Comparison of ENCODE assay signal across 19 mouse cellular contexts in the genomic region with DNA sequence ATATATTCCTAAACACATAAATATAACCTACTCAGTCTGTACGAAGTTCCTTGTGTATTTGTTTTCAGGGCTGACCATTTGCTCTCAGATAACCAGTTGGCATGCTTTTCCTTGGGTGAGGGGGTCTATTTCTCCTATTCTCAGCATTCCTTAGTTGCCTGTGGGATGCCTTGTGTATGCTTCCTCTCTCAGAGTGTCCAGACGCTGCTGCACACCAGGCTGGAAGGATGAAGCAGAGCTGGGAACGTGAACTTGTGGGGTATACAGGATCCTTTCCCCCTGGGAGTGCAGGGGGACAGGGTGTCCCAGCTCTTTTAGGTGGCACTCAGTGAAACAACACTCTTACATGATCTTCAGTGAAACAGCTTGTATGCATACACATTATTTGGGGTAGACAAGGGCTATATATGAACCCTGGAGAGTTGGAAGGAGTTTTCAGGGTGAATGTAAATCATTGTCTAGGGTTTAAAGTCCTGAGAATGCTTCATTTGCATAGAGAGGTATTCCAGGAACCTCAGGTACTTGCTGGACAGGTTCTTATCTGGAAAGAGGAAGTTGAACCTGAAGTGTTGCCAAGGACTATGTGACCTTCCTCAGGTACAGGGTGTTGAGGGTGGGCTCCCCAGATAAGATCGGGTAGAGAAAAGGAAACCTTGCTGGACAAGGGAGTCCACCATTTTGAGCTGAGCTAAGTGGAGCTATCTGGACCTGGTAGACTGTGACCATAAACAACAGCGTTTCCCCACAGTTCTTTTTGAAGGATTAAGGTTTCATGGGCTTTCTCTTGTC. TPM values are rescaled to one million over a fixed set of nuclear protein-coding genes. Genes with fewer than 3 reads are reported as not detected.
DNase-seq lines count a peak whose midpoint lies in the region; ATAC-seq and TF ChIP-seq lines count a peak whose summit lies in the region.
"Had no signal": no experiment of that assay in that cellular context is flagged by ENCODE, and none has a peak within 500 bp of the region (broad histone marks: within the 10 kb centered on the region; RNA-seq: fewer than 3 reads in every experiment).

No protein-coding gene starts in this region.

- TF ChIP-seq CTCF in liver, postnatal 0 days (IDR thresholded peaks at IDR 0.05; ENCODE audit: low read depth), result no peak
- no peak for TF ChIP-seq CTCF in midbrain, postnatal 0 days (IDR thresholded peaks at IDR 0.05)

- no peaks in the 10 kb centered on the region for H3K36me3 ChIP-seq in liver, postnatal 0 days (replicated peaks; ENCODE audit: insufficient read depth, low read length)
- no peaks in the 10 kb centered on the region for H3K36me3 ChIP-seq in liver, embryonic 12.5 days
- H3K36me3 ChIP-seq in intestine, embryonic 14.5 days (ENCODE audit: control insufficient read depth, insufficient read depth, low read length), result no peaks in the 10 kb centered on the region
- no peaks in the 10 kb centered on the region for H3K36me3 ChIP-seq in kidney, embryonic 16.5 days (ENCODE audit: insufficient read depth, low read length)
- H3K36me3 ChIP-seq in stomach, embryonic 15.5 days, result no peaks in the 10 kb centered on the region
- H3K36me3 ChIP-seq in midbrain, postnatal 0 days (ENCODE audit: insufficient read depth, low read length), result no peaks in the 10 kb centered on the region
- no peaks in the 10 kb centered on the region for H3K36me3 ChIP-seq in midbrain, embryonic 10.5 days
- H3K36me3 ChIP-seq: embryonic facial prominence, embryonic 12.5 days had no signal

- no peaks in the 10 kb centered on the region for H3K9me3 ChIP-seq in liver, postnatal 0 days (ENCODE audit: low read length)
- no peaks in the 10 kb centered on the region for H3K9me3 ChIP-seq in liver, embryonic 12.5 days (replicated peaks)
- no peaks in the 10 kb centered on the region for H3K9me3 ChIP-seq in intestine, embryonic 14.5 days (ENCODE audit: control insufficient read depth, low read length)
- peaks cover 6% of the 10 kb centered on the region; the same call in 1 of the 2 replicates for H3K9me3 ChIP-seq in kidney, embryonic 16.5 days (ENCODE audit: low read length)
- H3K9me3 ChIP-seq in stomach, embryonic 15.5 days, result no peaks in the 10 kb centered on the region
- H3K9me3 ChIP-seq in midbrain, postnatal 0 days (ENCODE audit: low read length), result no peaks in the 10 kb centered on the region
- no peaks in the 10 kb centered on the region for H3K9me3 ChIP-seq in midbrain, embryonic 10.5 days (replicated peaks)
- H3K9me3 ChIP-seq: embryonic facial prominence, embryonic 12.5 days had no signal

- no peak overlapping the region for H3K9ac ChIP-seq in liver, postnatal 0 days (replicated peaks)
- H3K9ac ChIP-seq in liver, embryonic 12.5 days, result no peak overlapping the region
- H3K9ac ChIP-seq in intestine, embryonic 14.5 days (ENCODE audit: low read length), result no peak overlapping the region
- no peak overlapping the region for H3K9ac ChIP-seq in kidney, embryonic 16.5 days (replicated peaks; ENCODE audit: low read length)
- no peak overlapping the region for H3K9ac ChIP-seq in stomach, embryonic 15.5 days
- no peak overlapping the region for H3K9ac ChIP-seq in midbrain, postnatal 0 days (replicated peaks; ENCODE audit: low read length, poor library complexity, severe bottlenecking)
- H3K9ac ChIP-seq: embryonic facial prominence, embryonic 12.5 days had no signal

- H3K27me3 ChIP-seq in liver, postnatal 0 days (ENCODE audit: insufficient read depth, low read length), result no peaks in the 10 kb centered on the region
- H3K27me3 ChIP-seq in liver, embryonic 12.5 days (replicated peaks), result no peaks in the 10 kb centered on the region
- no peaks in the 10 kb centered on the region for H3K27me3 ChIP-seq in intestine, embryonic 14.5 days (replicated peaks; ENCODE audit: control insufficient read depth, insufficient read depth, low read length)
- H3K27me3 ChIP-seq in kidney, embryonic 16.5 days (ENCODE audit: insufficient read depth, low read length), result no peaks in the 10 kb centered on the region; the same call in 1 of the 2 replicates
- no peaks in the 10 kb centered on the region for H3K27me3 ChIP-seq in stomach, embryonic 15.5 days (replicated peaks)
- no peaks in the 10 kb centered on the region for H3K27me3 ChIP-seq in midbrain, postnatal 0 days (ENCODE audit: insufficient read depth, low read length)
- peaks cover 64% of the 10 kb centered on the region for H3K27me3 ChIP-seq in midbrain, embryonic 10.5 days (ENCODE audit: low read depth, poor library complexity, severe bottlenecking)
- H3K27me3 ChIP-seq: embryonic facial prominence, embryonic 12.5 days had no signal

- no peak overlapping the region for H3K4me3 ChIP-seq in liver, postnatal 0 days (ENCODE audit: low read depth, low read length)
- H3K4me3 ChIP-seq in liver, embryonic 12.5 days, result no peak overlapping the region
- no peak overlapping the region for H3K4me3 ChIP-seq in intestine, embryonic 14.5 days (ENCODE audit: low read depth, low read length)
- H3K4me3 ChIP-seq in kidney, embryonic 16.5 days (ENCODE audit: low read length), result no peak overlapping the region
- H3K4me3 ChIP-seq in stomach, embryonic 15.5 days (replicated peaks), result no peak overlapping the region
- H3K4me3 ChIP-seq in midbrain, postnatal 0 days (ENCODE audit: low read depth, low read length), result no peak overlapping the region
- no peak overlapping the region for H3K4me3 ChIP-seq in midbrain, embryonic 10.5 days
- H3K4me3 ChIP-seq: embryonic facial prominence, embryonic 12.5 days had no signal

- WGBS in liver, postnatal 0 days (ENCODE audit: insufficient replicate concordance), result 65% methylated on average over 5 of the region's 5 CpGs
- WGBS in liver, embryonic 12.5 days (ENCODE audit: insufficient replicate concordance), result 60% methylated on average over 5 of the region's 5 CpGs
- WGBS in intestine, embryonic 14.5 days, result 57% methylated on average over 5 of the region's 5 CpGs
- 60% methylated on average over 5 of the region's 5 CpGs for WGBS in kidney, embryonic 16.5 days
- 57% methylated on average over 5 of the region's 5 CpGs for WGBS in stomach, embryonic 15.5 days
- WGBS in midbrain, postnatal 0 days, result 75% methylated on average over 5 of the region's 5 CpGs
- WGBS in midbrain, embryonic 10.5 days, result 77% methylated on average over 5 of the region's 5 CpGs

- no peak for DNase-seq in liver, postnatal 0 days
- DNase-seq in intestine, embryonic 14.5 days (ENCODE audit: low spot score), result peak; percentile 53
- DNase-seq in midbrain, postnatal 0 days (ENCODE audit: low spot score), result no peak
- DNase-seq in midbrain, embryonic 10.5 days (ENCODE audit: low spot score), result no peak
- DNase-seq in embryo, embryonic 9.5 days (ENCODE audit: extremely low spot score), result no peak
- DNase-seq: cerebellum, postnatal 25 days; gastrocnemius, postnatal 36 days; heart, postnatal 36 days; midbrain, embryonic 14.5 days; right cerebral cortex, adult 18-20 months; thymus, adult 18-20 months had no signal

- ATAC-seq in liver, postnatal 0 days, result no peak
- no peak for ATAC-seq in liver, embryonic 12.5 days
- ATAC-seq in intestine, embryonic 14.5 days (replicated peaks; ENCODE audit: low FRiP score, low TSS enrichment, low read depth), result peak; percentile 71; the same call in 1 of the 2 replicates
- peak; percentile 79 for ATAC-seq in kidney, embryonic 16.5 days (ENCODE audit: low FRiP score, low TSS enrichment)
- ATAC-seq in stomach, embryonic 15.5 days (ENCODE audit: insufficient read depth, low FRiP score, low read depth), result peak; percentile 77
- no peak for ATAC-seq in midbrain, postnatal 0 days (ENCODE audit: low FRiP score)
- ATAC-seq: hindbrain, postnatal 0 days; Patski had no signal

- peak overlapping the region; percentile 55; the same call in 1 of the 2 replicates for H3K27ac ChIP-seq in liver, postnatal 0 days (ENCODE audit: low read depth)
- H3K27ac ChIP-seq in liver, embryonic 12.5 days, result no peak overlapping the region
- no peak overlapping the region for H3K27ac ChIP-seq in intestine, embryonic 14.5 days (ENCODE audit: low read depth)
- H3K27ac ChIP-seq in kidney, embryonic 16.5 days (ENCODE audit: low read length), result peak overlapping the region; percentile 69; the same call in 1 of the 2 replicates
- 0 out of 2 replicates have a peak overlapping the region, but pooled peaks have one; percentile 54 for H3K27ac ChIP-seq in stomach, embryonic 15.5 days
- H3K27ac ChIP-seq in midbrain, postnatal 0 days (ENCODE audit: low read depth, low read length), result no peak overlapping the region
- no peak overlapping the region for H3K27ac ChIP-seq in midbrain, embryonic 10.5 days (replicated peaks)
- H3K27ac ChIP-seq: embryonic facial prominence, embryonic 12.5 days; hindbrain, postnatal 0 days; macrophage had no signal

- H3K4me1 ChIP-seq in liver, postnatal 0 days (ENCODE audit: insufficient read depth), result no peaks in the 10 kb centered on the region
- H3K4me1 ChIP-seq in liver, embryonic 12.5 days, result peaks cover 17% of the 10 kb centered on the region
- H3K4me1 ChIP-seq in intestine, embryonic 14.5 days (replicated peaks; ENCODE audit: control insufficient read depth, insufficient read depth, low read length), result no peaks in the 10 kb centered on the region
- no peaks in the 10 kb centered on the region for H3K4me1 ChIP-seq in kidney, embryonic 16.5 days (ENCODE audit: insufficient read depth, low read length)
- H3K4me1 ChIP-seq in stomach, embryonic 15.5 days, result no peaks in the 10 kb centered on the region
- no peaks in the 10 kb centered on the region for H3K4me1 ChIP-seq in midbrain, postnatal 0 days (ENCODE audit: insufficient read depth, low read length)
- H3K4me1 ChIP-seq in midbrain, embryonic 10.5 days, result no peaks in the 10 kb centered on the region
- H3K4me1 ChIP-seq: embryonic facial prominence, embryonic 12.5 days had no signal

- H3K4me2 ChIP-seq in liver, postnatal 0 days (ENCODE audit: low read depth, low read length), result no peak overlapping the region
- H3K4me2 ChIP-seq in liver, embryonic 12.5 days, result no peak overlapping the region
- H3K4me2 ChIP-seq in intestine, embryonic 14.5 days (ENCODE audit: low read length), result no peak overlapping the region
- no peak overlapping the region for H3K4me2 ChIP-seq in kidney, embryonic 16.5 days (replicated peaks; ENCODE audit: low read depth, low read length)
- no peak overlapping the region for H3K4me2 ChIP-seq in stomach, embryonic 15.5 days
- H3K4me2 ChIP-seq in midbrain, postnatal 0 days (ENCODE audit: low read depth, low read length, poor library complexity, severe bottlenecking), result no peak overlapping the region
- H3K4me2 ChIP-seq: embryonic facial prominence, embryonic 12.5 days; heart, embryonic 11.5 days had no signal

- no peak for TF ChIP-seq EP300 in liver, postnatal 0 days (IDR thresholded peaks at IDR 0.05; ENCODE audit: low read depth)

RNA-seq across cellular contexts. Expression of a gene that starts 38.6 kb away (rescaled TPM):
- polyA plus RNA-seq in liver, postnatal 0 days (2015; fragmentation: Nextera tagmentation; extraction: Ambion mirVana), result 91.1 and 96.0 TPM in 2 replicates
- 39.5 TPM in 2 replicates for polyA plus RNA-seq in liver, embryonic 12.5 days (2016; fragmentation: Nextera tagmentation; extraction: Ambion mirVana)
- polyA plus RNA-seq in intestine, embryonic 14.5 days (2014; fragmentation: Nextera tagmentation; extraction: Ambion mirVana), result 99.4 and 101 TPM in 2 replicates
- polyA plus RNA-seq in kidney, embryonic 16.5 days (2015; fragmentation: Nextera tagmentation; extraction: Ambion mirVana), result 46.4 and 47.5 TPM in 2 replicates
- 51.2 and 56.7 TPM in 2 replicates for polyA plus RNA-seq in stomach, embryonic 15.5 days (2015; fragmentation: Nextera tagmentation; extraction: Ambion mirVana)
- total RNA-seq in midbrain, postnatal 0 days (2014; rRNA removed), result 7.0 and 8.3 TPM in 2 replicates
- polyA plus RNA-seq in midbrain, postnatal 0 days (2015; fragmentation: Nextera tagmentation; extraction: Ambion mirVana), result 8.5 and 10.0 TPM in 2 replicates
- 0.90 and 0.99 TPM in 2 replicates for polyA plus RNA-seq in midbrain, embryonic 10.5 days (2016; fragmentation: Nextera tagmentation; extraction: Ambion mirVana)

RNA-seq across cellular contexts. Expression of a gene that starts 44.3 kb away (rescaled TPM):
- polyA plus RNA-seq in liver, postnatal 0 days (2015; fragmentation: Nextera tagmentation; extraction: Ambion mirVana), result 2.1 and 2.5 TPM in 2 replicates
- polyA plus RNA-seq in liver, embryonic 12.5 days (2016; fragmentation: Nextera tagmentation; extraction: Ambion mirVana), result 1.4 and 1.8 TPM in 2 replicates
- polyA plus RNA-seq in intestine, embryonic 14.5 days (2014; fragmentation: Nextera tagmentation; extraction: Ambion mirVana), result 4.1 and 5.7 TPM in 2 replicates
- 1.6 and 2.1 TPM in 2 replicates for polyA plus RNA-seq in kidney, embryonic 16.5 days (2015; fragmentation: Nextera tagmentation; extraction: Ambion mirVana)
- polyA plus RNA-seq in stomach, embryonic 15.5 days (2015; fragmentation: Nextera tagmentation; extraction: Ambion mirVana), result 1.7 and 2.3 TPM in 2 replicates
- 0.60 and 0.61 TPM in 2 replicates for total RNA-seq in midbrain, postnatal 0 days (2014; rRNA removed)
- 1.4 and 1.7 TPM in 2 replicates for polyA plus RNA-seq in midbrain, postnatal 0 days (2015; fragmentation: Nextera tagmentation; extraction: Ambion mirVana)
- polyA plus RNA-seq in midbrain, embryonic 10.5 days (2016; fragmentation: Nextera tagmentation; extraction: Ambion mirVana), result 3.0 and 3.1 TPM in 2 replicates
- total RNA-seq: gastrocnemius, postnatal 36 days had no signal
- polyA plus RNA-seq: Patski had no signal

Comparison
In these comparisons a context has a peak if more than half of its experiments do, and no peak if none do; other contexts are left out.
1. H3K27ac ChIP-seq: peak in liver, postnatal 0 days (single experiment), kidney, embryonic 16.5 days (single experiment) and stomach, embryonic 15.5 days (single experiment); none in liver, embryonic 12.5 days (single experiment), intestine, embryonic 14.5 days (single experiment), midbrain, postnatal 0 days (single experiment) and midbrain, embryonic 10.5 days (single experiment).
2. ATAC-seq: peak in intestine, embryonic 14.5 days (single experiment), kidney, embryonic 16.5 days (single experiment) and stomach, embryonic 15.5 days (single experiment); none in liver, postnatal 0 days (single experiment), liver, embryonic 12.5 days (single experiment) and midbrain, postnatal 0 days (single experiment).